ENCODE assay signal across 18 mouse cellular contexts in genomic region chr12:102113391-102113790, GRCm38 (mm10). TPM values are rescaled to one million over a fixed set of nuclear protein-coding genes. Genes with fewer than 3 reads are reported as not detected.
DNase-seq lines count a peak whose midpoint lies in the region; ATAC-seq lines count a peak whose summit lies in the region.
"Had no signal": no experiment of that assay in that cellular context is flagged by ENCODE, and none has a peak within 500 bp of the region (broad histone marks: within the 10 kb centered on the region; RNA-seq: fewer than 3 reads in every experiment).

No protein-coding gene starts in this region.

- 0 out of 2 replicates have a peak overlapping the region, but pooled peaks have one; percentile 12 for H3K27ac ChIP-seq in forebrain, embryonic 15.5 days (replicated peaks)
- no peak overlapping the region for H3K27ac ChIP-seq in forebrain, embryonic 10.5 days
- peak overlapping the region; percentile 88 for H3K27ac ChIP-seq in lung, embryonic 16.5 days (ENCODE audit: low read length)
- H3K27ac ChIP-seq in hindbrain, embryonic 12.5 days = no peak overlapping the region
- H3K27ac ChIP-seq: hindbrain, embryonic 15.5 days had no signal

- H3K4me3 ChIP-seq in forebrain, embryonic 15.5 days = no peak overlapping the region
- H3K4me3 ChIP-seq in forebrain, embryonic 10.5 days = no peak overlapping the region
- no peak overlapping the region for H3K4me3 ChIP-seq in lung, embryonic 16.5 days (ENCODE audit: low read length)
- H3K4me3 ChIP-seq in hindbrain, embryonic 12.5 days = no peak overlapping the region
- H3K4me3 ChIP-seq: hindbrain, embryonic 15.5 days had no signal

- H3K9ac ChIP-seq in forebrain, embryonic 15.5 days (replicated peaks) = no peak overlapping the region
- no peak overlapping the region for H3K9ac ChIP-seq in lung, embryonic 16.5 days (ENCODE audit: low read length)
- no peak overlapping the region for H3K9ac ChIP-seq in hindbrain, embryonic 12.5 days
- H3K9ac ChIP-seq: hindbrain, embryonic 15.5 days had no signal

- H3K4me2 ChIP-seq in forebrain, embryonic 15.5 days (replicated peaks) = no peak overlapping the region
- H3K4me2 ChIP-seq in lung, embryonic 16.5 days (ENCODE audit: low read depth, low read length) = no peak overlapping the region
- H3K4me2 ChIP-seq in hindbrain, embryonic 12.5 days (replicated peaks) = no peak overlapping the region
- H3K4me2 ChIP-seq: heart, embryonic 11.5 days; hindbrain, embryonic 15.5 days had no signal

- no peak for DNase-seq in forebrain, embryonic 10.5 days (ENCODE audit: extremely low spot score, low spot score)
- DNase-seq in lung, postnatal 14 days = peak; percentile 29
- DNase-seq in adrenal gland, postnatal 10 days = no peak
- no peak for DNase-seq in gastrocnemius, postnatal 4 days (ENCODE audit: low spot score in 2 of 2)
- DNase-seq: adrenal gland, adult 8-10 months; adrenal gland, postnatal 36 days; cerebellum, adult 18-20 months; cerebellum, adult 9-10 months; cerebellum, postnatal 14 days; gastrocnemius, postnatal 10 days; gastrocnemius, postnatal 36 days; heart, postnatal 4 days had no signal

- peaks cover 16% of the 10 kb centered on the region for H3K4me1 ChIP-seq in forebrain, embryonic 15.5 days
- H3K4me1 ChIP-seq in forebrain, embryonic 10.5 days = peaks cover 19% of the 10 kb centered on the region
- peaks cover 28% of the 10 kb centered on the region for H3K4me1 ChIP-seq in lung, embryonic 16.5 days (replicated peaks; ENCODE audit: control insufficient read depth, insufficient read depth, low read length)
- H3K4me1 ChIP-seq in hindbrain, embryonic 12.5 days = peaks cover 5% of the 10 kb centered on the region

- H3K36me3 ChIP-seq in forebrain, embryonic 15.5 days = no peaks in the 10 kb centered on the region
- no peaks in the 10 kb centered on the region for H3K36me3 ChIP-seq in forebrain, embryonic 10.5 days (replicated peaks)
- H3K36me3 ChIP-seq in lung, embryonic 16.5 days (ENCODE audit: control insufficient read depth, insufficient read depth, low read length) = no peaks in the 10 kb centered on the region
- H3K36me3 ChIP-seq in hindbrain, embryonic 12.5 days = no peaks in the 10 kb centered on the region
- H3K36me3 ChIP-seq: hindbrain, embryonic 15.5 days had no signal

- H3K9me3 ChIP-seq in forebrain, embryonic 15.5 days = no peaks in the 10 kb centered on the region
- no peaks in the 10 kb centered on the region for H3K9me3 ChIP-seq in forebrain, embryonic 10.5 days
- no peaks in the 10 kb centered on the region for H3K9me3 ChIP-seq in lung, embryonic 16.5 days (ENCODE audit: control insufficient read depth, low read length)
- H3K9me3 ChIP-seq in hindbrain, embryonic 12.5 days (replicated peaks) = no peaks in the 10 kb centered on the region
- H3K9me3 ChIP-seq: hindbrain, embryonic 15.5 days had no signal

- no peak for ATAC-seq in forebrain, embryonic 15.5 days (replicated peaks)
- peak; percentile 63 for ATAC-seq in lung, embryonic 16.5 days (ENCODE audit: low read depth)
- ATAC-seq in hindbrain, embryonic 12.5 days (ENCODE audit: low FRiP score) = no peak
- ATAC-seq: activated CD4-positive, CD25-positive, alpha-beta regulatory T cell, adult 4 months had no signal

- H3K27me3 ChIP-seq in forebrain, embryonic 15.5 days = no peaks in the 10 kb centered on the region
- H3K27me3 ChIP-seq in forebrain, embryonic 10.5 days (ENCODE audit: poor library complexity, severe bottlenecking) = no peaks in the 10 kb centered on the region
- H3K27me3 ChIP-seq in lung, embryonic 16.5 days (ENCODE audit: control insufficient read depth, insufficient read depth, low read depth, low read length) = no peaks in the 10 kb centered on the region
- no peaks in the 10 kb centered on the region for H3K27me3 ChIP-seq in hindbrain, embryonic 12.5 days
- H3K27me3 ChIP-seq: hindbrain, embryonic 15.5 days had no signal

- WGBS in forebrain, embryonic 15.5 days = 71% methylated on average over 3 of the region's 3 CpGs
- WGBS in forebrain, embryonic 10.5 days = 82% methylated on average over 3 of the region's 3 CpGs
- 29% methylated on average over 3 of the region's 3 CpGs for WGBS in lung, embryonic 16.5 days
- 77% methylated on average over 3 of the region's 3 CpGs for WGBS in hindbrain, embryonic 12.5 days

RNA-seq across cellular contexts. Expression of gene Slc24a4, which starts 15.1 kb away (rescaled TPM):
- polyA plus RNA-seq in forebrain, embryonic 15.5 days (2015; fragmentation: Nextera tagmentation; extraction: Ambion mirVana) = 1.2 and 1.3 TPM in 2 replicates
- 0.06 TPM in 1 of 2 replicates, not detected in the other for polyA plus RNA-seq in forebrain, embryonic 10.5 days (2016; fragmentation: Nextera tagmentation; extraction: Ambion mirVana)
- polyA plus RNA-seq in lung, embryonic 16.5 days (2015; fragmentation: Nextera tagmentation; extraction: Ambion mirVana) = 3.1 and 4.3 TPM in 2 replicates
- under 1 TPM; 0.45 to 0.87 TPM for total RNA-seq in adrenal gland, postnatal 10 days (2021)
- total RNA-seq in gastrocnemius, postnatal 4 days (2021) = under 1 TPM; 0.65 to 0.88 TPM
- polyA plus RNA-seq in hindbrain, embryonic 12.5 days (2016; fragmentation: Nextera tagmentation; extraction: Ambion mirVana) = 1.0 and 1.2 TPM in 2 replicates
- total RNA-seq: gastrocnemius, postnatal 36 days had no signal
- polyA plus RNA-seq: activated CD4-positive, CD25-positive, alpha-beta regulatory T cell, adult 4 months had no signal

Comparison
In these comparisons a context has a peak if more than half of its experiments do, and no peak if none do; other contexts are left out.
1. H3K27ac ChIP-seq: peak in forebrain, embryonic 15.5 days (single experiment) and lung, embryonic 16.5 days (single experiment); none in forebrain, embryonic 10.5 days (single experiment) and hindbrain, embryonic 12.5 days (single experiment).